Mouse (Mus musculus): ENCODE results near the gene Itm2b. TPM values are rescaled to one million over a fixed set of nuclear protein-coding genes. Genes with fewer than 3 reads are reported as not detected.

Itm2b gene
- polyA plus RNA-seq, 1 experiment from 2014 or later: 508 TPM

- Histone ChIP-seq H3K36me3 (ENCODE audit: poor library complexity, severe bottlenecking) (peaks cover 52% of the 10 kb centered on the region), H3K27ac (no peak overlapping the region), H3K9ac (no peak overlapping the region), H3K4me1 (no peaks in the 10 kb centered on the region), H3K4me2 (no peak overlapping the region), H3K27me3 (no peaks in the 10 kb centered on the region), H3K4me3 (no peak overlapping the region), H3K9me3 (replicated peaks) (no peaks in the 10 kb centered on the region)
- ATAC-seq: no peak
- WGBS: 94% methylated on average over 8 of the region's 8 CpGs
Measured at GRCm38 (mm10) chr14:73354700-73355099, 30.4 kb downstream of the Itm2b start.

- H3K9ac ChIP-seq: no peak overlapping the region
- H3K27ac ChIP-seq: no peak overlapping the region
- H3K27me3 ChIP-seq: no peaks in the 10 kb centered on the region
- 91% methylated on average over 5 of the region's 5 CpGs for WGBS
- H3K4me2 ChIP-seq: no peak overlapping the region
- no peaks in the 10 kb centered on the region for H3K9me3 ChIP-seq (replicated peaks)
- H3K36me3 ChIP-seq (ENCODE audit: poor library complexity, severe bottlenecking): peaks cover 17% of the 10 kb centered on the region
- no peak overlapping the region for H3K4me3 ChIP-seq
- ATAC-seq: no peak
- no peaks in the 10 kb centered on the region for H3K4me1 ChIP-seq
Measured at GRCm38 (mm10) chr14:73351118-73351517, 34.0 kb downstream of the Itm2b start.

GRCm38 (mm10) chr14:73350029-73350428 lies 35.1 kb downstream of the Itm2b start:
- no peak overlapping the region for H3K27ac ChIP-seq

GRCm38 (mm10) chr14:73349061-73349670 lies 35.9 kb downstream of the Itm2b start:
- H3K27me3 ChIP-seq: no peaks in the 10 kb centered on the region
- no peak overlapping the region for H3K4me2 ChIP-seq
- no peaks in the 10 kb centered on the region for H3K4me1 ChIP-seq
- no peak overlapping the region for H3K9ac ChIP-seq
- no peaks in the 10 kb centered on the region for H3K9me3 ChIP-seq (replicated peaks)
- H3K36me3 ChIP-seq (ENCODE audit: poor library complexity, severe bottlenecking): peaks cover 7% of the 10 kb centered on the region; the same call in 1 of the 2 replicates
- WGBS: 62% methylated on average over 7 of the region's 7 CpGs
- no peak overlapping the region for H3K27ac ChIP-seq
- no peak for ATAC-seq
- no peak overlapping the region for H3K4me3 ChIP-seq

More at GRCm38 (mm10) chr14:73350029-73350428, 35.1 kb downstream of the Itm2b start:
- H3K4me2 ChIP-seq: no peak overlapping the region
- no peak overlapping the region for H3K9ac ChIP-seq
- H3K4me1 ChIP-seq: no peaks in the 10 kb centered on the region
- H3K9me3 ChIP-seq (replicated peaks): no peaks in the 10 kb centered on the region
- no peak overlapping the region for H3K4me3 ChIP-seq
- H3K27me3 ChIP-seq: no peaks in the 10 kb centered on the region
- ATAC-seq: no peak
- peaks cover 7% of the 10 kb centered on the region; the same call in 1 of the 2 replicates for H3K36me3 ChIP-seq (ENCODE audit: poor library complexity, severe bottlenecking)
- WGBS: 50% methylated on average over 1 of the region's 1 CpGs

GRCm38 (mm10) chr14:73347302-73347701 lies 37.8 kb downstream of the Itm2b start:
- no peaks in the 10 kb centered on the region for H3K36me3 ChIP-seq (ENCODE audit: poor library complexity, severe bottlenecking)
- H3K9ac ChIP-seq: no peak overlapping the region
- no peak for ATAC-seq
- H3K9me3 ChIP-seq (replicated peaks): no peaks in the 10 kb centered on the region
- 94% methylated on average over 9 of the region's 9 CpGs for WGBS
- H3K4me3 ChIP-seq: no peak overlapping the region
- H3K4me2 ChIP-seq: no peak overlapping the region
- no peaks in the 10 kb centered on the region for H3K4me1 ChIP-seq
- no peak overlapping the region for H3K27ac ChIP-seq
- no peaks in the 10 kb centered on the region for H3K27me3 ChIP-seq

GRCm38 (mm10) chr14:73345614-73346013 lies 39.5 kb downstream of the Itm2b start:
- Histone ChIP-seq H3K9me3 (replicated peaks) (no peaks in the 10 kb centered on the region), H3K4me3 (no peak overlapping the region), H3K4me1 (no peaks in the 10 kb centered on the region), H3K27ac (no peak overlapping the region), H3K27me3 (no peaks in the 10 kb centered on the region), H3K4me2 (no peak overlapping the region), H3K9ac (no peak overlapping the region), H3K36me3 (ENCODE audit: poor library complexity, severe bottlenecking) (no peaks in the 10 kb centered on the region)
- WGBS: 87% methylated on average over 4 of the region's 4 CpGs
- no peak for ATAC-seq

- no peak overlapping the region for H3K9ac ChIP-seq
- ATAC-seq: no peak
- H3K9me3 ChIP-seq (replicated peaks): no peaks in the 10 kb centered on the region
Measured at GRCm38 (mm10) chr14:73340051-73340755, 44.9 kb downstream of the Itm2b start.

GRCm38 (mm10) chr14:73339615-73340014 lies 45.5 kb downstream of the Itm2b start:
- H3K4me2 ChIP-seq: no peak overlapping the region
- H3K27me3 ChIP-seq: no peaks in the 10 kb centered on the region
- H3K36me3 ChIP-seq (ENCODE audit: poor library complexity, severe bottlenecking): no peaks in the 10 kb centered on the region
- 86% methylated on average over 3 of the region's 3 CpGs for WGBS
- no peak overlapping the region for H3K4me3 ChIP-seq
- H3K4me1 ChIP-seq: 0 out of 2 replicates have a peak, but pooled peaks cover 7% of the 10 kb centered on the region
- ATAC-seq: no peak
- H3K9ac ChIP-seq: no peak overlapping the region
- no peak overlapping the region for H3K27ac ChIP-seq
- no peaks in the 10 kb centered on the region for H3K9me3 ChIP-seq (replicated peaks)

More at GRCm38 (mm10) chr14:73340051-73340755, 44.9 kb downstream of the Itm2b start:
- Histone ChIP-seq H3K4me3 (no peak overlapping the region), H3K4me1 (0 out of 2 replicates have a peak, but pooled peaks cover 3% of the 10 kb centered on the region), H3K4me2 (no peak overlapping the region), H3K36me3 (ENCODE audit: poor library complexity, severe bottlenecking) (no peaks in the 10 kb centered on the region), H3K27ac (no peak overlapping the region), H3K27me3 (no peaks in the 10 kb centered on the region)
- WGBS: 68% methylated on average over 6 of the region's 6 CpGs

- Histone ChIP-seq H3K4me1 (0 out of 2 replicates have a peak, but pooled peaks cover 7% of the 10 kb centered on the region), H3K4me3 (no peak overlapping the region), H3K27ac (no peak overlapping the region), H3K36me3 (ENCODE audit: poor library complexity, severe bottlenecking) (no peaks in the 10 kb centered on the region), H3K9me3 (replicated peaks) (no peaks in the 10 kb centered on the region), H3K4me2 (no peak overlapping the region), H3K9ac (no peak overlapping the region), H3K27me3 (no peaks in the 10 kb centered on the region)
- WGBS: 79% methylated on average over 6 of the region's 6 CpGs
- ATAC-seq: no peak
Measured at GRCm38 (mm10) chr14:73336316-73337080, 48.6 kb downstream of the Itm2b start.

GRCm38 (mm10) chr14:73334926-73335805 lies 49.9 kb downstream of the Itm2b start:
- Histone ChIP-seq H3K4me2 (no peak overlapping the region), H3K36me3 (ENCODE audit: poor library complexity, severe bottlenecking) (no peaks in the 10 kb centered on the region), H3K9me3 (replicated peaks) (no peaks in the 10 kb centered on the region), H3K27ac (no peak overlapping the region), H3K4me3 (no peak overlapping the region), H3K9ac (no peak overlapping the region), H3K4me1 (0 out of 2 replicates have a peak, but pooled peaks cover 7% of the 10 kb centered on the region), H3K27me3 (no peaks in the 10 kb centered on the region)
- no peak for ATAC-seq
- WGBS: 64% methylated on average over 22 of the region's 22 CpGs

- 96% methylated on average over 3 of the region's 3 CpGs for WGBS
- no peak for ATAC-seq
Measured at GRCm38 (mm10) chr14:73333880-73334279, 51.2 kb downstream of the Itm2b start.

More at GRCm38 (mm10) chr14:73333880-73334279, 51.2 kb downstream of the Itm2b start:
- Histone ChIP-seq H3K4me2 (no peak overlapping the region), H3K36me3 (ENCODE audit: poor library complexity, severe bottlenecking) (no peaks in the 10 kb centered on the region), H3K27me3 (no peaks in the 10 kb centered on the region), H3K4me3 (no peak overlapping the region), H3K27ac (no peak overlapping the region), H3K9me3 (replicated peaks) (no peaks in the 10 kb centered on the region), H3K9ac (no peak overlapping the region), H3K4me1 (0 out of 2 replicates have a peak, but pooled peaks cover 7% of the 10 kb centered on the region)
